Mouse (Mus musculus): Measurements from ENCODE around the gene Esyt1.

Gene Esyt1

DNA sequence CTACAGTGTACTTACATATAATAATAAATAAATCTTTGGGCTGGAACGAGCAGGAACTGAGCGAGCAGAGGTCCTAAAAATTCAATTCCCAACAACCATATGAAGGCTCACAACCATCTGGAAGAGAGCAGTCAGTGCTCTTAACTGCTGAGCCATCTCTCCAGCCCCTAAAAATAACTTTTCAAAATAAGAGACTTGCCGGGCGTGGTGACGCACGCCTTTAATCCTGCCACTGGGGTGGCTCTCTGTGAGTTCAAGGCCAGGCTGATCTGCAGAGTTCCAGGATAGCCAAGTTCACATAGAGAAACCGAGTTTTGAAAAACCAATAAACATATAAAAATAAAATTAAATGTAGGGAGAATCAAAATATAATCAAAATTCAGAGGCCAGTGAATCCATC, 39.3 kb downstream of the Esyt1 start:
- no peak for DNase-seq

DNA sequence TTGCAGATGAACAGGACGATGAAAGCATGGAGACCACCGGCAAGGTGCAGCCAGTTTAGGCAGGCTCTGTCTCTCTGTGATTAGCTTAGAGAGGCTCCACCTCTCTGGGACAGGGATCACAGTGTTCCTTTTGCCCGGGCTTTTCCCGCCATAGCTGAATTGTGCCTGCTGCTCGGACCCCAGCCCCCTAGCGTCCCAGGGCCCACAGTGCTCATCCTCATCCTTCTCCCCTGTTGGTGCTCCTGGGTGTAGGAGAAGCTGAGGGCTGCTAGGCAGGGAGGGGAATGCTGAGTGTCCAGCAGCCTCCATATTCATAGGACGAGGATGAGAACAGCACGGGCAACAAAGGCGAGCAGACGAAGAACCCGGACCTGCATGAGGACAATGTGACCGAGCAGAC, 51.3 kb downstream of the Esyt1 start:
- DNase-seq = no peak

DNA sequence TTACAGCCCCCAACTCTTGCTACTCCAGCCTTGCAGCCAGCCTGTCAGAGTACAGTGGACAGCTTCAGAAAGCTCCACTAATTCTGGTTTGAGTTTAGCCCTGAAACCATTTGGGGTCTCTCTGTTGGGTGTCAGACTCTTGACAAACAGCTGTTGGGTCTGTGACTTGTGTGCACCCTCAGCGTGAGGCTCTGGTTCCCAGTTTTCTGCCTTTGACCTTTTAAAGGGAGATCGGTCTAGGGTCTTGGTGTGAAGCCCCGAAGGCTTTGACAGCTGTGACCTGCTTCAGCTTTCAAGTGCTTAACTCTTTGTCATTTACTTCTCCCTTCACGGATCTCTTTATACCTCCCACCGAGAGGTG, 65.4 kb downstream of the Esyt1 start:
- DNase-seq = no peak
